Mouse (Mus musculus) testis, adult 2 months (tissue): ENCODE results near the gene Sod2.
"Not testable (repeated sequence)": the region's sequence is repeated elsewhere in the genome, so short reads cannot be mapped to it uniquely, and the experiment has no call there.

ENCODE experiments used
- CTCF ChIP-seq: fragments of 200-500 bp; IDR thresholded peaks from 2 replicates; pipeline ENCODE4 v1.5.1; 2012; ENCODE audit warnings: low read depth, mild to moderate bottlenecking, inconsistent platforms, low read length, moderate library complexity; ENCODE audit not compliant: control insufficient read depth, insufficient read depth, insufficient replicate concordance
- POLR2A ChIP-seq: fragments of 200-500 bp; IDR thresholded peaks from 2 replicates; pipeline ENCODE4 v1.6.1; 2012; ENCODE audit warnings: low read depth, mild to moderate bottlenecking, inconsistent platforms, low read length, moderate library complexity; ENCODE audit not compliant: control insufficient read depth

GRCm38 (mm10) chr17:13062882-13063281, 56.2 kb downstream of the Sod2 start:
- TF ChIP-seq CTCF, POLR2A: not testable (repeated sequence)
